Mouse (Mus musculus) heart, embryonic 13.5 days (tissue): ENCODE results near the gene Hic1. TPM values are rescaled to one million over a fixed set of nuclear protein-coding genes. Genes with fewer than 3 reads are reported as not detected.

Source experiments
- ATAC-seq: fragments of 200-750 bp; cut with Nextera tagmentation; 2 replicates; pipeline ENCODE4 v1.8.0; 2017; ENCODE audit warnings: moderate TSS enrichment; ENCODE audit not compliant: insufficient number of reproducible peaks, low FRiP score, low TSS enrichment; ENCODE audit errors: extremely low read depth
- H3K27ac ChIP-seq: fragments of 300-500 bp; sonication (generic); replicated peaks from 2 replicates; pipeline ENCODE4 v1.5.1; 2015; ENCODE audit warnings: moderate library complexity, mild to moderate bottlenecking, inconsistent platforms
- H3K27me3 ChIP-seq: fragments of 300-500 bp; sonication (generic); replicated peaks from 2 replicates; pipeline ENCODE4 v1.6.1; 2015; ENCODE audit warnings: mild to moderate bottlenecking, inconsistent platforms
- H3K36me3 ChIP-seq: fragments of 300-500 bp; sonication (generic); 2 replicates; pipeline ENCODE4 v1.6.1; 2015; ENCODE audit warnings: mild to moderate bottlenecking, inconsistent platforms
- H3K4me1 ChIP-seq: fragments of 300-500 bp; sonication (generic); 2 replicates; pipeline ENCODE4 v1.6.1; 2015; ENCODE audit warnings: inconsistent platforms
- H3K4me2 ChIP-seq: fragments of 300-500 bp; sonication (generic); 2 replicates; pipeline ENCODE4 v1.6.1; 2015; ENCODE audit warnings: inconsistent platforms, mild to moderate bottlenecking, moderate library complexity
- H3K4me3 ChIP-seq: fragments of 300-500 bp; sonication (generic); 2 replicates; pipeline ENCODE4 v1.5.1; 2015; ENCODE audit warnings: moderate library complexity, mild to moderate bottlenecking, inconsistent platforms
- H3K9ac ChIP-seq: fragments of 300-500 bp; sonication (generic); 2 replicates; pipeline ENCODE4 v1.6.1; 2015; ENCODE audit warnings: inconsistent platforms, mild to moderate bottlenecking, moderate library complexity
- H3K9me3 ChIP-seq: fragments of 300-500 bp; sonication (generic); 2 replicates; pipeline ENCODE4 v1.6.1; 2016; ENCODE audit warnings: inconsistent platforms
- WGBS: fragments of 180-500 bp; shearing (Covaris S2); methylation state at CpG from one replicate; pipeline ENCODE4 v1.1.7; 2015; ENCODE audit warnings: mixed read lengths; 5-methylcytosine and 5-hydroxymethylcytosine counted together
- microRNA counts: library from miRNA; unstranded; fragments of <30 nt; microRNA quantifications from one replicate; lab custom pipeline; 2016
- microRNA-seq: library from miRNA; unstranded; fragments of <30 nt; microRNA quantifications from one replicate; pipeline ENCODE4, GENCODE M21; 2016
- polyA plus RNA-seq: library from polyadenylated mRNA; unstranded; fragments of >200 nt; fragmentation: Nextera tagmentation; extraction: Ambion mirVana; gene quantifications from 2 replicates; pipeline ENCODE4 v1.2.1, GENCODE M21; 2015

Hic1 gene
- polyA plus RNA-seq, 1 experiment from 2014 or later: 9.4 TPM

- Histone ChIP-seq H3K36me3 (0 out of 2 replicates have a peak, but pooled peaks cover 3% of the 10 kb centered on the region), H3K9me3 (no peaks in the 10 kb centered on the region), H3K4me2 (no peak overlapping the region), H3K4me1 (peaks cover 22% of the 10 kb centered on the region), H3K27ac (no peak overlapping the region), H3K27me3 (no peaks in the 10 kb centered on the region), H3K4me3 (no peak overlapping the region), H3K9ac (no peak overlapping the region)
- WGBS: 89% methylated on average over 6 of the region's 6 CpGs
- no peak for ATAC-seq
Measured at GRCm38 (mm10) chr11:75129481-75129880, 39.8 kb downstream of the Hic1 start.

GRCm38 (mm10) chr11:75126384-75126783 lies 42.9 kb downstream of the Hic1 start:
- no peak for ATAC-seq
- Histone ChIP-seq H3K4me2 (no peak overlapping the region), H3K36me3 (0 out of 2 replicates have a peak, but pooled peaks cover 3% of the 10 kb centered on the region), H3K4me1 (peaks cover 11% of the 10 kb centered on the region), H3K9me3 (no peaks in the 10 kb centered on the region), H3K4me3 (no peak overlapping the region), H3K9ac (no peak overlapping the region), H3K27ac (no peak overlapping the region), H3K27me3 (no peaks in the 10 kb centered on the region)
- 95% methylated on average over 3 of the region's 3 CpGs for WGBS

GRCm38 (mm10) chr11:75124406-75124805 lies 44.9 kb downstream of the Hic1 start:
- no peak for ATAC-seq
- Histone ChIP-seq H3K9me3 (no peaks in the 10 kb centered on the region), H3K9ac (no peak overlapping the region), H3K4me3 (no peak overlapping the region), H3K4me1 (peaks cover 31% of the 10 kb centered on the region), H3K27me3 (no peaks in the 10 kb centered on the region), H3K4me2 (no peak overlapping the region), H3K27ac (no peak overlapping the region), H3K36me3 (0 out of 2 replicates have a peak, but pooled peaks cover under 1% of the 10 kb centered on the region)
- WGBS: 88% methylated on average over 2 of the region's 2 CpGs

- no peaks in the 10 kb centered on the region for H3K36me3 ChIP-seq
- WGBS: 43% methylated on average over 1 of the region's 1 CpGs
- H3K9me3 ChIP-seq: no peaks in the 10 kb centered on the region
- no peak overlapping the region for H3K9ac ChIP-seq
- H3K4me2 ChIP-seq: no peak overlapping the region
- H3K27me3 ChIP-seq: no peaks in the 10 kb centered on the region
- H3K4me1 ChIP-seq: peaks cover 55% of the 10 kb centered on the region
- no peak for ATAC-seq
- no peak overlapping the region for H3K27ac ChIP-seq
- H3K4me3 ChIP-seq: no peak overlapping the region
Measured at GRCm38 (mm10) chr11:75121348-75121747, 48.0 kb downstream of the Hic1 start.

GRCm38 (mm10) chr11:75119841-75120240 lies 49.5 kb downstream of the Hic1 start:
- H3K4me2 ChIP-seq: no peak overlapping the region
- H3K9ac ChIP-seq: no peak overlapping the region
- no peaks in the 10 kb centered on the region for H3K36me3 ChIP-seq
- no peak overlapping the region for H3K4me3 ChIP-seq
- H3K4me1 ChIP-seq: peaks cover 57% of the 10 kb centered on the region
- 50% methylated on average over 3 of the region's 3 CpGs for WGBS
- no peak for ATAC-seq
- H3K27me3 ChIP-seq: no peaks in the 10 kb centered on the region
- H3K9me3 ChIP-seq: no peaks in the 10 kb centered on the region
- H3K27ac ChIP-seq: peak overlapping the region; percentile 58

- Histone ChIP-seq H3K4me2 (no peak overlapping the region), H3K4me1 (peaks cover 53% of the 10 kb centered on the region), H3K4me3 (no peak overlapping the region), H3K36me3 (no peaks in the 10 kb centered on the region; the same call in 1 of the 2 replicates), H3K27me3 (no peaks in the 10 kb centered on the region), H3K9me3 (no peaks in the 10 kb centered on the region), H3K9ac (no peak overlapping the region), H3K27ac (peak overlapping the region; percentile 58; the same call in 1 of the 2 replicates)
- 90% methylated on average over 2 of the region's 2 CpGs for WGBS
- ATAC-seq: no peak
Measured at GRCm38 (mm10) chr11:75119298-75119697, 50.0 kb downstream of the Hic1 start.

GRCm38 (mm10) chr11:75118141-75118540 lies 51.2 kb downstream of the Hic1 start:
- Histone ChIP-seq H3K9me3 (no peaks in the 10 kb centered on the region), H3K36me3 (no peaks in the 10 kb centered on the region; the same call in 1 of the 2 replicates), H3K4me3 (no peak overlapping the region), H3K4me1 (peaks cover 50% of the 10 kb centered on the region), H3K27ac (no peak overlapping the region), H3K9ac (no peak overlapping the region), H3K4me2 (no peak overlapping the region), H3K27me3 (no peaks in the 10 kb centered on the region)
- no peak for ATAC-seq
- 86% methylated on average over 2 of the region's 2 CpGs for WGBS

- no peak for ATAC-seq
Measured at GRCm38 (mm10) chr11:75116379-75116778, 52.9 kb downstream of the Hic1 start.

More at GRCm38 (mm10) chr11:75116379-75116778, 52.9 kb downstream of the Hic1 start:
- H3K27me3 ChIP-seq: no peaks in the 10 kb centered on the region
- no peaks in the 10 kb centered on the region; the same call in 1 of the 2 replicates for H3K36me3 ChIP-seq
- no peak overlapping the region for H3K27ac ChIP-seq
- H3K9me3 ChIP-seq: no peaks in the 10 kb centered on the region
- H3K4me1 ChIP-seq: peaks cover 46% of the 10 kb centered on the region
- H3K4me2 ChIP-seq: no peak overlapping the region
- 76% methylated on average over 6 of the region's 6 CpGs for WGBS
- H3K9ac ChIP-seq: no peak overlapping the region
- H3K4me3 ChIP-seq: no peak overlapping the region

MicroRNAs encoded within 50 kb of the gene (microRNA counts, 519-probe panel; counts per million panel counts)
- microRNA mmu-miR-132 (lab: Ali Mortazavi, UCI): 3,095 counts per million, percentile 67 among the panel's probes with 10 or more counts
- 209 counts per million, percentile 61 among the panel's probes with 10 or more counts for microRNA mmu-miR-212 (lab: Ali Mortazavi, UCI)

Small RNA genes within 50 kb of the gene (microRNA-seq; reads per million reads assigned to microRNA genes)
- gene Mir132 (194 reads per million, percentile 62 among the genes with 10 or more reads in this experiment), gene Mir212 (20.4 reads per million, percentile 35 among the genes with 10 or more reads in this experiment)

Other genes starting within 250 kb of the Hic1 start
- gene Smg6, start 243.7 kb downstream of the Hic1 start, polyA plus RNA-seq: 11.0 and 11.3 TPM in 2 replicates
- 16.6 and 17.4 TPM in 2 replicates for gene Srr, start 243.6 kb downstream of the Hic1 start, polyA plus RNA-seq
- gene Ovca2, start 9.3 kb upstream of the Hic1 start, polyA plus RNA-seq: 15.2 and 16.4 TPM in 2 replicates
- 19.3 and 21.3 TPM in 2 replicates for gene Dph1, start 21.7 kb upstream of the Hic1 start, polyA plus RNA-seq
- gene Rtn4rl1, start 24.3 kb upstream of the Hic1 start, polyA plus RNA-seq: 10.2 and 12.4 TPM in 2 replicates
- 85.8 and 88.4 TPM in 2 replicates for gene Rpa1, start 178.8 kb upstream of the Hic1 start, polyA plus RNA-seq
- 12.9 and 13.1 TPM in 2 replicates for gene Smyd4, start 178.9 kb upstream of the Hic1 start, polyA plus RNA-seq